Mouse (Mus musculus): ENCODE results near the gene Rps26. TPM values are rescaled to one million over a fixed set of nuclear protein-coding genes. Genes with fewer than 3 reads are reported as not detected.

Rps26 gene
- polyA plus RNA-seq, 2 experiments from 2014 or later = 1,759 to 1,796 TPM

DNA sequence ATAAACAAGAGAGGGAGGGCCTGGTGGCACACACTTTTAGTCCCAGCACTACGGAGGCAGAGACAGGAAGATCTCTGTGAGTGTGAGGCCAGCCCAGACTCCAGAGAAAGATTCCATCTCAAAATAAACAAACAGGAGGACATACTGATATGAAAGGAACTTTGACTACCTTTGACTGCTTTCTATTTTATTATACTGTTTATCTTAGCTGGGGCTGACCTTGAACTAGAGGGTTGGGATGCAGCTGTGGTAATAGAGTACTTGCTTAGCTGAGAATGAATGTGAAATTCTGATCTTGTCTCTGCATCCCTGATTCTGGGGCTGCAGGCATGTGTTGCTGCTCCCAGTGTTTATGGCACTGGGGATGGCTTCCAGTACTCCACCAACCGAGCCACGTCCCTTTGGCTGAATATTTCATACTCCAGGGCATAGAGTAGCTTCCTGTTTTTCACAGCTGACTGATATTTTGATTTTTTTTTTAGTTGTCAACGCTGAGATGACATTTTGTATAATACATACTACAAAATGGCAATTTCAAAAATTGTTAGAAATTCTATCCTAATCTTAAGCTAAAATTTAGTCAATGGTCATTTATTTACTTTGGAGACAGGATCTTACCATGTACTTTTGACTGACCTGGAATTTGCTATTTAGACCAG lies 23.9 kb downstream of the Rps26 start:
- ATAC-seq = no peak

DNA sequence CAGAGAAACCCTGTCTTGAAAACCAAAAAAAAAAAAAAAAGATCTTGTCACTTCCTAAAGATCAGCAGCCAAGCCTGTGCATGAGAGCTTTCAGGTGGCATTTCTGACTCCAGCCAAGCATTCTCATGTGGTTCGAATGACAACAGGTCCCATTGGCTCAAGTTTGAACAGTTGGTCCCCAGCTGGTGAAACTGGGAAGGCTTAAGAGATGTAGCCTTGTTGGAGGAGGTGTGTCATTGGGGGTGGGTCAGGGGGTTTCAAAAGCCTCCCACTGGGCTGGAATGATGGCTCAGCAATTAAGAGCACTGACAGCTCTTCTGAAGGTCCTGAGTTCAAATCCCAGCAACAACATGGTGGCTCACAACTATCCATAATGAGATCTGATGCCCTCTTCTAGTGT lies 25.0 kb downstream of the Rps26 start:
- ATAC-seq = no peak

DNA sequence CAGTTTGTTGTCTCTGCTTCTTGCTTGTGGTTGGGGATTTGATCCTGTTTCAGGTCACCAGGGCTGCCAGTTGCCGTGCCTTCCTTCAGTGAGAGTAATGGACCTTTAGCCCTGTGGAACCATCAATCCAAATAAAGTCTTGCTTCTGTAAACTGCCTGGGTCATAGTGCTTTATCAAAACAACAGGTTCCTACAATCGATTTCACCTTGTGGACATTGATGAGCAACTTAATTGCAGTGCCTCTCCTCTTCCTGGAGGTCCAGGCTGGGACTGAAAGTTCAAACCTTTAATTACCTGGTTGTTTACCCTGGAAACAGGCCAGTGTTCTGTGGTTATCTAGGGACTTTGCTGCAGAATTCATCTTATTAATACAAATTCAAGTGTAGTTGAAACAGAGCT lies 28.1 kb downstream of the Rps26 start:
- no peak for ATAC-seq

DNA sequence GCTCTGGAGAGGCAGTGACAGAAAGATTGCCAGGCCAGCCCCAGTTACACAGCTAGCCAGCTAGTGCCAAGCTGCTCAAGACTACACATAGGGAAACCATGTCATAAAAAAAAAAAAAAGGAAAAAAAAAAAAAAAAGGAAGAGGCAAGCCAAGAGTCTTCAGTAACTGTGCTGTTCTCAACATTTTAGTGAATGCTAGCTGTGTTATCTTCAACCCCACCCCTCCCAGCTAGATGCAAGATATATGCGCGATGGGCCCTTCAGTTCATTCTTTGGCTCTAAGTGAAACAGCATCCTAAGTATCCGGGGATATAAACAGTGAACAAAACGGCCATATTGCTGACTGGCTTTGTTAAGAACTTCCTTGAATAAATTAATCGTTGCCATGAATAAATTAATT lies 33.8 kb downstream of the Rps26 start:
- ATAC-seq = no peak

DNA sequence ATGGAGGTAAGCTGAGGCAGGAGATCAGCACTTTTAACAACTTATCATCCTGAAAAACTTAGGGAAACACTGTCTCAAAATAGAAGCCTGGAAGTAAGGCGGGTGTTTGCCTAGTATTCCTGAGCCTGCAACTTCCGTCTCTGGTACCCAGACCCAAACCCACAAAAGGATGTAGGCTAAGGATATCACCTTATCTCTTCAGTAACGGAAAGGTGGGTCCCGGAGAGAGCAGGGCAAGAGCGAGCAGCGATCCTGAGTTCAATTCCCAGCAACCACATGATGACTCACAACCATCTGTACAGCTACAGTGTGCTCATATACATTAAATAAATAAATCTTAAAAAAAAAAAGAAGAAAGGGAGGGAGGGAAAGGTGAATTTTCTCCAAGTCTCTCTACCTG lies 35.1 kb downstream of the Rps26 start:
- no peak for ATAC-seq

DNA sequence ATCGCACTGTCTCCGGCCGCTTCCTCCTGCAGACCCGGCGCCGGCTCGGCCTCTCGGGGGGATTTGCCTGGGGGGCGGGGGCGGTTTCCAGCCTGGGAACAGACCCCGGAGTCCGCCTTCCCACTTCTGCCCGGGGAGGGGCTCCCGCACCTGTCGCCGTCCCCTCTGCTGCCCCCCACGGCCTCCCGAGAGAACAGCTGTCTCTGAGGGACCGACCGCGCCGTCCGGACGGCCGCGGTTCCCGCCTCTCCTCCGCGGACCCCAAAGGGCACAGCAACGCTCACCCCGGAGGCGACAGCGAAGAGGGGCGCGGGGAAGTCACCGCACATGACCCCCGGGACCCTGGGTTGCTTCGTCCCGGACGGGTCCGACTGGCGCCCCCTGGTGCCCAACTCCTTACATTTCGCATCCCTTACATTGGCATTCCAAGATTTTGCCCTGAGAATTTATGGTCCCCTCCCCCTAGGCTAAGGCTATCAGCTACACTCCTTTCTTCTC lies 36.3 kb downstream of the Rps26 start:
- ATAC-seq = peak; percentile 21

DNA sequence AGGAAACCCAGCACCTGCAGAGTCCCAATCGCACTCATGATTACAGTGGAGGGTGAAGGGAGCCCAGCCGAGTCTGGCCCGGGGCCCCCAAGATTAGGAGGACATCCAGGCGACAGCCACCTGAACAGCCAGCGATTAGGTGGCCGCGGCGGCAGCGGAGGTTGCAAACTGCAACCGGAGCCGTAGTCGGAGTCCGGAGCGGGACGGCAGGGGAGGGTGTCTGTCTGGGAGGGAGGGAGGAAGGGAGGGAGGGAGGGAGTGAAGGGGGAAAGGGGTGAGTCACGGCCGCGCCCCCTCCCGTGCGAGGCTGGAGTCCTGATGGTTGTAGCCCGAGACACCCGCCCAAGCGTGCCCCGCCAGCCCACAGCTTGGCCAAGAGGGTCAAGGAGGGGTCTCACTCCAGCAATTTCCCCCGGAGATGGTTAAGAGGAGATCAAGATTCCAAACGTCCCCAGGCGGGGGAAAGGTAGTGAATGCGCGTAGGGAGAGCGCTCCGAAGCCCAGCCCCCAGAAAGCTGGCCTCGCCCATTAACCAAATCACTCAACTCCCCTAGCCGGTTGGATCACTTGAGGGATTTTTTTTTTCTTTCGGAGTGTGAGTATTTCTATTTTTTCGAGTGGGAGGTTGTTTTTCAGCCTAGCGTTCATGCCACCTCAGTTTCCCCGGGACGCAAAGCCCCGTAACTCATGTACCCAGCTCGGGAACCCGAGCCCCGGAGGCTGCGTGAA lies 36.9 kb downstream of the Rps26 start, which contains the start of gene Erbb3:
Gene Erbb3, minus strand, starts transcription at position 189 of the 729 bp plus-strand sequence.
- peak; percentile 60 for ATAC-seq

DNA sequence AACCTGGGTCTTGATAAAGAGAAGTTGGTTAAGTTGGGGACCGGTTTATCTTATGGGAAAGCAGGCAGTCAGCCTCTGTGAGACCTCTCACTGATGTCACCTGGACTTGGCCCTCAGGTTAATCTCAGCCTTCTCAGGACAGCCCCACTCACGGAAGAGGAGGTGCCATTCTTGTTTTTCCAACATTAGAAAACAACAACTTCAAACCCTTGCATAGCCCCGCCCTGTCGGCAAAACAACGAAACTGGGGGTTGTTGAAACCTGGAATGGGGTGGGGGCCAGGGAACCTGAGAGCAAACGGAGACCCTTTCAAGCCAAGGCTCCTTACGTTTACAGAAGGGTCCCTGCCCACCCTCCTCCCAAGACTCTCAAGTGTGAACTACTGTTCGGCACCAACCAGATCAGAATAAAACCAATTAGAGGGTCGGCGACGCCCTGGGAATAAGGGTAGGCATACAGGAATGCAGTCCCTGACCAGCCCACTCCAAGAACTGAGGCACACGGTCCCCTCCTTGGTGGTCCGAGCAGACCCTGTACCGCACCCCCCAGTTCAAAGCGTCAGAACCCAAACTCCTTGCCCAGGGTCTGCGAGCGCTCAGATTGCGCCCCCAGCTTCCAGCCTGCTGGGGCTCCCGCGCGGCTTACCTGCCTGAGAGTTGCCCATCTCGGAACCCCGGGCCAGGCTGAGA lies 37.6 kb downstream of the Rps26 start:
- no peak for ATAC-seq

DNA sequence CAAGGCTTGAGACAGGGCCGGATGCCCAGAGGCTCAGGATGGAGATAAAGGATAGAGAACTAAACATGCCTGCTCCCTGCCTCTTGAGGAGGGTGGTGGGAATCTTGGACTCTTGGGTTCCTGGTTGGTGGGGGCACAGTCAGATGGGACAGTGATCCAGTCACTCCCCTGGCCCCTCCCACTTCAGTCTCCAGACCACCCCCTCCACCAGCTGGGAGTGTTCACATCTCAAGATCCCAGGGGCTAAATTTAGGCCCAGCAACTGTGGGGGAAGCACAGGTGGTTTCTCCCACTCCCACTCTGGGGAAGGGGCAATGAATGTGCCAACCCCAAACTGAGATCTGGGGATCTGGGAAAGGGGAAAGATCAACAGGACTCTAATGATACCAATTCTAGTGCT lies 38.4 kb downstream of the Rps26 start:
- no peak for ATAC-seq

DNA sequence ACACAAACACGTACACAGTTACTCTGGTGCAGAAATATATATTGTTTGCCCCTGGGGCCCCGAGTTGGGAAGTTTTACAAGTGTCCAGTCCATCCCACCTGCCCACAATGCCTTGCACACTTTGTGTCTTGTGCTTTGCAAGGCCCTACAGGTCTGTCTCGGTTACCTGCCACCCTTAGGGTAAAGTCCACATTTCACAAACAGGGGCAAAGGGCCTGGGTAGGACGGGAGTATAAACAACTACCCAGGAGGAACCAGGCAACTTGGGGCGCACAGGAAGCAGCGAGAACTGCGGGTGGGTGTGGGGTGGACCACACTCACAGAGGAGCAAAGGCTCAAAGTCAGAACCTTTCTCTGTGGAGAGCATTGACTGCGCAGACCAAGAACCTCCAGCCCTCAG lies 38.9 kb downstream of the Rps26 start:
- no peak for ATAC-seq

DNA sequence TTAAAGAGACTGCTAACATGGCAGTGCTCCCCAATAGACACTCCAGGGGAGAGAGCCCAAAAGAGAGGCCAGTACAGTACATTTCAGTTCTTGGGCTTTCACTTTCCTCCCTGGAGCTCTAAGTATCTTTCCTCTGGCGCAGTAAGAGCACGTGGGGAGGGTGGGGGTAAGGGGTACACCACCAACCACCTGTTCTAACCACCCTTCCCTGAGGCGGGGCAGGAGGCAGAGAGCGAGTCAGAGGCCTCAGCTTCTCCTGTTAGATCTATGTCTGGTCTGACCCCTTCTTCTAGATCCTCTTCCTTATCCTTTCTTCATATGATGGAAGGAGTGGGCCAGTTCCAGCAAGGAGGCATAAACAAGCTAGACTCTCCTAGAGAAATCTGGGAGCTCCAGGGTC lies 39.4 kb downstream of the Rps26 start:
- ATAC-seq = no peak

DNA sequence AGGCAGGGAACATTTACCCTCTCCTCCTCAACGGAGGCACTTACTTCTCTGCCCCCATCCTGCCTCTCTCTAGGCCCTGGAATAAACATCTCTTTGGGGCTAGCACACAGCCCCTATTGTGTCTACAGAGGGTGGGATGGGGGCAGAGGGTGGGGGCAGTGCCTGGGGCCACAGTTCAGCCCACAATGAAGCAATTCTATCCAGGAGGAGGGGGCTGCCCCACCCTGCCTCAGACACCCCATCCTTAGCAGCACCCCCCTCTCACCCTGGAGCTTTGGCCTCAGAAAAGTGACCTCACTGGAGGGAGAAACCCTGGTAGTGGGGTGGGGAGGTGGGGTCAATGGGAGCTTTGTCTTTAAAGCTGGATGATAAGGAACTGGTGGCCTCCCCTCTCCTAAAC lies 40.0 kb downstream of the Rps26 start:
- ATAC-seq = no peak

DNA sequence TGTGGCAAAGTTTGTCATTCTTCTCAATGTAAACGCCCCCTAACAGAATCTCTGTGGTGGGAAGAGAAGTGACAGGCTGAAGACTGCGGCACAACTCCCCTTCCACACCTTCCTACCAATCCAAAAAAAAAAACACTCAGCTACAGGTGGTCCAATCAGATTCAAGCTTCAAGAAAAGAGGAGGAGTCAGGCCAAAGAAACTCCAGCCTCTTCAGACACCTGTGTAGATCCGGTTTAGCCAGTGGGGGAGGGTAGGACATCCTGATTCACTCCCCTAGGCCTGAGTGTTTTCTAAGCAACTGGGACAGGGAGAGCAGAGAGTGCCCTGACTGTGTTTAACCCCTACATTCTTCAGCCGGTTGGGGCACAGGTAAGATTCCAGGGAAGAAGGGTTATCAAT lies 42.2 kb downstream of the Rps26 start:
- ATAC-seq = no peak

DNA sequence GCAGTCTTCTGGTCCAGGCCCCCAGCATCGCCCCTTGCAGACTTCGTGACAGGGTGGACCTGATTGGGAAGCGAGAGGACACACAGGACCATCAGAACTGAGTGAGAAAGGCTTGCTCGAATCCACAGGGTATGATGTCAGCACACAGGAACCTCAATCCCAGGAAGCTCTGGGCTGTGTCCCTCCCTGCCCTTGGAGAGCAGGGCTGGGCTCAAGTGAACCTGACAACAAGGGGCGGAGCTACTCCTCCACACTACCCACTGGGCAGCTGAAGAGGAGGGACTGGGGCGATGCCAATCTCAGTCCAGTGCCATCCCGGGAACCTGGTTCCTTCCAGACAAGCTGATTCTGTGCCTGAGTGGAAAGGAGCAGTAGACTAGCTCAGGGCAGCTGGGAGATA lies 42.9 kb downstream of the Rps26 start:
- ATAC-seq = no peak

DNA sequence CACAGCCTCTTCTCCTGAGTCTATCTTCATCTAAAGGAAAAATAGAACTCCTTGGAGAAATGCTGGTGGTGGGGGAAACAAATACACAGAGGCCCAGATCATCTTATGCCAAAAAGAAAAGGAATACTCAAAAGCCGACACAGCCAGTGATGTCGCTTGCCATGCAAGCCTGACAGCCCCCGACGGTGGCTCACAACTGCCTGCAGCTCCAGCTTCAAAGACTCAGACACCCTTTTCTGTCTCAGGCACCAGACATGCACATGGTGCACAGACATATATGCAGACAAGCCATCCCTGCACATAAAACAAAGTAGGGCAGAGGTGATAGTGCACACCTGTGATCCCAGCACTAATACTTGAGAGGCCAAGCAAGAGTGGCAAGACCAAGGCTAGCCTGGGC lies 46.8 kb downstream of the Rps26 start:
- ATAC-seq = no peak

DNA sequence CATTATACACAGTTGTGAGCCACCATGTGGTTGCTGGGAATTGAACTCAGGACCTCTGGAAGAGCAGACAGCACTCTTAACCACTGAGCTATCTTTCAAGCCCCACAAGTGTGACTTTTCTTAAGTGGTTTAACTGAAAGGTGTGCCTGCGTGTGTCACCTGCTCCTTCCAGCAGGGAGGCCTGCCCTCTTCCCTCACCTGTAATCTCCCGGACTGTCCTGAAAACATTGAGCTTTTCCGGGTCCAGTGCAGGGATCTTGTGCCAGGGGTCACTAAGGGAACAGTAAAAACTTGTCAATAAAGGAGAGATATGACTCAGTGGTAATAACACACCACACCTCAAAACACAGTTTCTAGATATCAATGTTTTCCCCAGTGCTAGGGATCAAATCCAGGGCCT lies 47.2 kb downstream of the Rps26 start:
- no peak for ATAC-seq

DNA sequence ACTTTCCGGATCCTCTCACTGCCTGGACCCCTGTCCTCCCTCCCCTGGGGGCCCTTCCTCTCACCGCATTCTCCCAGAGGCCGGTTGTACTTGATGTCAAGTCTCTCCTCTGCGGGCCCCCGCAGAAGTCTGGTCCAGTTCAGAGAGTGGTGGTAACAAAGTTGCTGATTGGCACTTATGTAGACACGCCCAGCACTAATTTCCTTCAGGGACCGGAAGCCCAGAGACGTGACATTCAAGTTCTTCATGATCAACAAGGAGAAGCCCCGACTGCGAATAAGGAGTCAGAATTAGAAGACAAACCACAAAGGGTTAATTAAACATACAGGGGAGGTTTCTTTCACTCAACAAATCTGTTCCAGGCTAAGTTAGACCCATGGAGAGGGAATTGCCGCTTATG lies 48.2 kb downstream of the Rps26 start:
- ATAC-seq = peak; percentile 46

DNA sequence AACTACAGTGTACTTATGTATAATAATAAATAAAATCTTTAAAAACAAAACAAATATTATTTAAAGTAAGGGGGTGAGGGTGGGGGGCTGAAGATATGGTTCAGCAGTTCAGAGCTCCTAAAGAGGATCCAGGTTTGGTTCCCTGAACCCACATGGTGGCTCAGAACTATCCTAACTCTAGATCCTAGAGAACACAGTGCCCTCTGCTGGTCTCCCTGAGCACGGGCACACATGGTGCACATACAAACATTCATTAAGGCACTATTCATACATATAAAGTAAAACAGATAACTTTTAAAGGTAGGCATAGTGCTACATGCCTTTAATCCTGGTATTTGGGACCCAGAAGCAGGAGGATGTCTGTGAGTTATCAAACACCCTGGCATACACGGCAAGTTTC lies 51.5 kb downstream of the Rps26 start:
- no peak for ATAC-seq

Other genes with a start within 250 kb of the Rps26 start
- gene Ankrd52, start 249.6 kb downstream of the Rps26 start, polyA plus RNA-seq (2017; shearing (Covaris generic)) = 1 to 10 TPM; 2.6 to 4.5 TPM
- not detected for gene Slc39a5, start 225.5 kb downstream of the Rps26 start, polyA plus RNA-seq (2017; shearing (Covaris generic))
- 10 to 100 TPM; 75.0 to 81.0 TPM for gene Nabp2, start 215.3 kb downstream of the Rps26 start, polyA plus RNA-seq (2017; shearing (Covaris generic))
- 10 to 100 TPM; 26.1 to 39.3 TPM for gene Rnf41, start 215.1 kb downstream of the Rps26 start, polyA plus RNA-seq (2017; shearing (Covaris generic))
- 10 to 100 TPM; 53.8 to 54.8 TPM for gene Smarcc2, start 167.5 kb downstream of the Rps26 start, polyA plus RNA-seq (2017; shearing (Covaris generic))
- gene Myl6, start 132.6 kb downstream of the Rps26 start, polyA plus RNA-seq (2017; shearing (Covaris generic)) = 1,000 to 10,000 TPM; 1,113 TPM
- 1 to 10 TPM; 2.0 to 6.9 TPM for gene Myl6b, start 128.1 kb downstream of the Rps26 start, polyA plus RNA-seq (2017; shearing (Covaris generic))
- gene Esyt1, start 100.9 kb downstream of the Rps26 start, polyA plus RNA-seq (2017; shearing (Covaris generic)) = 10 to 100 TPM; 77.5 to 80.7 TPM
- gene Zc3h10, start 79.0 kb downstream of the Rps26 start, polyA plus RNA-seq (2017; shearing (Covaris generic)) = 10 to 100 TPM in 1 of 2 experiments, 1 to 10 TPM in 1; 6.4 to 10.1 TPM
- gene Rpl41, start 77.4 kb downstream of the Rps26 start, polyA plus RNA-seq (2017; shearing (Covaris generic)) = 1,000 to 10,000 TPM; 5,950 to 7,803 TPM
- 100 to 1,000 TPM; 136 to 160 TPM for gene Pa2g4, start 60.8 kb downstream of the Rps26 start, polyA plus RNA-seq (2017; shearing (Covaris generic))
- gene Erbb3, start 37.1 kb downstream of the Rps26 start, polyA plus RNA-seq (2017; shearing (Covaris generic)) = 1 to 10 TPM; 4.1 to 4.2 TPM
- 100 to 1,000 TPM; 103 to 107 TPM for gene Ikzf4, start 19.2 kb upstream of the Rps26 start, polyA plus RNA-seq (2017; shearing (Covaris generic))
- gene Suox, start 47.3 kb upstream of the Rps26 start, polyA plus RNA-seq (2017; shearing (Covaris generic)) = 10 to 100 TPM; 15.3 to 17.9 TPM
- gene Rab5b, start 69.5 kb upstream of the Rps26 start, polyA plus RNA-seq (2017; shearing (Covaris generic)) = 10 to 100 TPM; 50.7 to 59.5 TPM
- gene Pmel, start 77.4 kb upstream of the Rps26 start, polyA plus RNA-seq (2017; shearing (Covaris generic)) = 1 to 10 TPM; 2.6 to 5.7 TPM
- gene Cdk2, start 78.3 kb upstream of the Rps26 start, polyA plus RNA-seq (2017; shearing (Covaris generic)) = 10 to 100 TPM; 24.0 to 29.2 TPM
- gene Dgka, start 118.1 kb upstream of the Rps26 start, polyA plus RNA-seq (2017; shearing (Covaris generic)) = 100 to 1,000 TPM; 269 to 295 TPM
- gene Pym1, start 121.1 kb upstream of the Rps26 start, polyA plus RNA-seq (2017; shearing (Covaris generic)) = 10 to 100 TPM; 64.1 to 79.7 TPM
- not detected for gene Mmp19, start 164.2 kb upstream of the Rps26 start, polyA plus RNA-seq (2017; shearing (Covaris generic))
- 10 to 100 TPM; 54.4 to 68.5 TPM for gene Dnajc14, start 177.3 kb upstream of the Rps26 start, polyA plus RNA-seq (2017; shearing (Covaris generic))
- gene Tmem198b, start 177.6 kb upstream of the Rps26 start, polyA plus RNA-seq (2017; shearing (Covaris generic)) = 1 to 10 TPM; 3.3 to 3.4 TPM
- 100 to 1,000 TPM; 192 to 229 TPM for gene Sarnp, start 190.6 kb upstream of the Rps26 start, polyA plus RNA-seq (2017; shearing (Covaris generic))
- 10 to 100 TPM; 75.6 to 87.1 TPM for gene Ormdl2, start 194.9 kb upstream of the Rps26 start, polyA plus RNA-seq (2017; shearing (Covaris generic))

Measured in activated CD4-positive, CD25-positive, alpha-beta regulatory T cell, adult 4 months (primary cell).